Mouse (Mus musculus): ENCODE measurements at regions not wholly inside any gene's neighbourhood (a gene's known extent, or its start where the extent isn't known, plus 50 kb on each side); places are given as distances from the start of the nearest gene placed in this dataset.

DNA sequence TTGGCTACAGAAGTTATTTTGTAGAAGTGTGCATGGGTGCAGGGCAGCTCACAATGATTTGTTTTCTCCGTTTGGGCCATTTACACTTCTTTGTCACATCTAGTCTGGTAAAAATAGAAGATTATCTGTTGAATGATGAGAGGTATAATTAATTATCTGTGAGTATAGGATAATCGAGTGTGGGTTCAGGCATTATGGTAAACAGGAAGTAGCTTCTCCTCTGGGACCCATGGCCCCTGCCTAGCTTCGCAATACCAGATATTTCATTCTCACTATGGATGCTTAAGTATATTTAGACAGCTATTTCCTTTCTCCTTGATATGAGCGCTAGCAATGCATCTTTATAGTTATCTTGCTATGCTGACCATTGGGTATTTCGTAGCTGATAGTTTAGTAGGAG is 1373.7 kb upstream of the Pcdh20 start:
- Histone ChIP-seq H3K4me1 (replicated peaks; ENCODE audit: control insufficient read depth, insufficient read depth, low read length) (no peaks in the 10 kb centered on the region), H3K4me2 (replicated peaks; ENCODE audit: low read depth) (no peak overlapping the region), H3K36me3 (ENCODE audit: control insufficient read depth, insufficient read depth) (no peaks in the 10 kb centered on the region), H3K4me3 (ENCODE audit: low read depth, low read length) (no peak overlapping the region), H3K27ac (ENCODE audit: low read depth, low read length) (no peak overlapping the region), H3K9me3 (ENCODE audit: control insufficient read depth) (no peaks in the 10 kb centered on the region), H3K27me3 (replicated peaks; ENCODE audit: control insufficient read depth, insufficient read depth, low read length) (no peaks in the 10 kb centered on the region), H3K9ac (ENCODE audit: low read depth, low read length) (no peak overlapping the region)
- ATAC-seq: no peak
- 68% methylated on average over 5 of the region's 5 CpGs for WGBS
- TF ChIP-seq CTCF (IDR thresholded peaks at IDR 0.05; ENCODE audit: low read depth): no peak

DNA sequence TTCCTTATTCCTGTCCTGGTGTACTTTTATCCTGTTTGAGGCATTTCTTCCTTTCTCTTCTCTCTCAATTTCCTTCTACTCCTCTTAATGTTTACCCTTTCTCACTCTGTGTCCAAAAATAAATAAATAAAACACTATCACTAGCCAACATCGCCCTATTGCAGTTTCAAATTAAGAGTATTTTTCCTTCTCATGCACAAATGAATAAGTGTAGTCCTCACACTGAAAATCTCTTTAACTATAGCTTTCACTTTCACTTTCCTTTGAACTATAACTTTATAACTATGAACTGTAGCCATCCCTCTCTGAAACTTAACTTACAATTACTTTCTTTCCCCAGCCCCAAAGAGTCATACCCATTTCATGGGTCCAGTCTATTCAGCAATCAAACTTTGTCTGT is 1355.5 kb upstream of the Pcdh20 start:
- Histone ChIP-seq H3K9ac (ENCODE audit: low read depth, low read length) (no peak overlapping the region), H3K36me3 (ENCODE audit: control insufficient read depth, insufficient read depth) (no peaks in the 10 kb centered on the region), H3K4me1 (replicated peaks; ENCODE audit: control insufficient read depth, insufficient read depth, low read length) (no peaks in the 10 kb centered on the region), H3K9me3 (ENCODE audit: control insufficient read depth) (no peaks in the 10 kb centered on the region), H3K27ac (ENCODE audit: low read depth, low read length) (no peak overlapping the region), H3K27me3 (replicated peaks; ENCODE audit: control insufficient read depth, insufficient read depth, low read length) (no peaks in the 10 kb centered on the region), H3K4me3 (ENCODE audit: low read depth, low read length) (no peak overlapping the region), H3K4me2 (replicated peaks; ENCODE audit: low read depth) (peak overlapping the region; percentile 14; the same call in 1 of the 2 replicates)
- ATAC-seq: no peak
- no peak for TF ChIP-seq CTCF (IDR thresholded peaks at IDR 0.05; ENCODE audit: low read depth)
- WGBS: 38% methylated on average over 1 of the region's 1 CpGs

DNA sequence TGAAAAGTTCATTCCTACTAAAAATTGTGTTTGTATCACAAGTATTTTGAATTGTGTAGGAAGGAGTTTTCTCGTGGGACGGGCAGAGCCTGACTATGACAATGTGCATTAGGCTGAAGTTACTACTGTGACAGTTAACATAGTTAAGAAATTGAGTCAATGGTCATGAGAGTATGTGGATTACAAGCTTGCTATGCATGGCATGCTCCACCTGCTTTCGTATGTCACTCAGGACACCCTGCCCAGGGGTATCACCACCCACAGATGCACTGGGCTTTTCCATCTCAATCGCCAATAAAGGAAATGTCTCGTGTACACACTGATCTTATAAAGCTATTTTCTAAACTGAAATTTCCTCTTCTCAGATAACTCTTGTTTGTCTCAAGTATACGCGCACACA is 1354.8 kb upstream of the Pcdh20 start:
- TF ChIP-seq CTCF (IDR thresholded peaks at IDR 0.05; ENCODE audit: low read depth): no peak
- Histone ChIP-seq H3K9me3 (ENCODE audit: control insufficient read depth) (no peaks in the 10 kb centered on the region), H3K4me3 (ENCODE audit: low read depth, low read length) (no peak overlapping the region), H3K9ac (ENCODE audit: low read depth, low read length) (no peak overlapping the region), H3K36me3 (ENCODE audit: control insufficient read depth, insufficient read depth) (no peaks in the 10 kb centered on the region), H3K4me1 (replicated peaks; ENCODE audit: control insufficient read depth, insufficient read depth, low read length) (no peaks in the 10 kb centered on the region), H3K27me3 (replicated peaks; ENCODE audit: control insufficient read depth, insufficient read depth, low read length) (no peaks in the 10 kb centered on the region), H3K27ac (ENCODE audit: low read depth, low read length) (no peak overlapping the region), H3K4me2 (replicated peaks; ENCODE audit: low read depth) (no peak overlapping the region)
- no peak for ATAC-seq
- WGBS: 85% methylated on average over 7 of the region's 7 CpGs

GRCm38 (mm10) chr14:89823436-89823835 is 1352.2 kb upstream of the Pcdh20 start:
- no peaks in the 10 kb centered on the region for H3K36me3 ChIP-seq (ENCODE audit: control insufficient read depth, insufficient read depth)
- 46% methylated on average over 4 of the region's 4 CpGs for WGBS
- ATAC-seq: no peak

DNA sequence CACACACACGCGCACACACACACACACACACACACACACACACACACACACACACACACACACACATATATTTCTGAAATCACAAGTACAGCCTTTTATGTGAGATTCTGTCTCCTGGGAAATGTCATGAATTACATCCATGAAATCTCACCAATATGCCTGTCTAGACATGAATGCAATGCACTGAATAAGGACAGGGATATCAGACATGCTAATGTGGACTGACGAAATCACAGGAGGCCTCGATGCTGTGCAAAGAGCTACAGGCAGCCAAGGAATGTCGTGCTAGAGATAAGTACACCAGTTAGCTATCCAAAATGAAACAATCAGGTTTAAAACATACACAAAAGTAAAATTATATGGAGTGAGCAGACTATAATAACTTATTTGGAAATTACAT is 1351.0 kb upstream of the Pcdh20 start:
- Histone ChIP-seq H3K4me2 (replicated peaks; ENCODE audit: low read depth) (no peak overlapping the region), H3K4me3 (ENCODE audit: low read depth, low read length) (no peak overlapping the region), H3K9ac (ENCODE audit: low read depth, low read length) (no peak overlapping the region), H3K4me1 (replicated peaks; ENCODE audit: control insufficient read depth, insufficient read depth, low read length) (no peaks in the 10 kb centered on the region), H3K27ac (ENCODE audit: low read depth, low read length) (no peak overlapping the region), H3K9me3 (ENCODE audit: control insufficient read depth) (no peaks in the 10 kb centered on the region), H3K36me3 (ENCODE audit: control insufficient read depth, insufficient read depth) (no peaks in the 10 kb centered on the region), H3K27me3 (replicated peaks; ENCODE audit: control insufficient read depth, insufficient read depth, low read length) (no peaks in the 10 kb centered on the region)
- 68% methylated on average over 5 of the region's 5 CpGs for WGBS
- no peak for TF ChIP-seq CTCF (IDR thresholded peaks at IDR 0.05; ENCODE audit: low read depth)
- ATAC-seq: no peak

More at GRCm38 (mm10) chr14:89823436-89823835, 1352.2 kb upstream of the Pcdh20 start:
- Histone ChIP-seq H3K4me1 (replicated peaks; ENCODE audit: control insufficient read depth, insufficient read depth, low read length) (no peaks in the 10 kb centered on the region), H3K4me3 (ENCODE audit: low read depth, low read length) (no peak overlapping the region), H3K27ac (ENCODE audit: low read depth, low read length) (no peak overlapping the region), H3K9ac (ENCODE audit: low read depth, low read length) (no peak overlapping the region), H3K27me3 (replicated peaks; ENCODE audit: control insufficient read depth, insufficient read depth, low read length) (no peaks in the 10 kb centered on the region), H3K4me2 (replicated peaks; ENCODE audit: low read depth) (no peak overlapping the region), H3K9me3 (ENCODE audit: control insufficient read depth) (no peaks in the 10 kb centered on the region)
- TF ChIP-seq CTCF (IDR thresholded peaks at IDR 0.05; ENCODE audit: low read depth): no peak

DNA sequence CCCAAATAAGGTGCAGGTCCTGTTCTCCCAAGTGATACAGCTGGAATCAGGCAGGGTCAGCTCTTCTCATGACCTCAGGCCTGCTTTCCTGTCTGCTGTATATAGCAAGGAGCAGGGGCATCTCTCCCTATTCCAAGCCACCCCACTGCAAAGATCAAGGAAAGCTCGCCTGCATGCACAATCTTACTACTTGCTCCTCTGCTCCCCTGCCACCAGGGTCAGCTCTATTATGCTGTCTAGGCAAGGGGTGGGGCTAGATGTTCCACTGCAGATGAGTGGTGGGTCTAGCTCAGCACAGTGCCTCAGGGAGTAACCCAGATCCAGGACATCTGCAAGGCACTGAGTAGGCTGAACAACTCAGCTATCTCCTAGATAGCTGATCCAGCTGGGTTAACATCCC is 1335.6 kb upstream of the Pcdh20 start:
- no peaks in the 10 kb centered on the region for H3K4me1 ChIP-seq (replicated peaks; ENCODE audit: control insufficient read depth, insufficient read depth, low read length)
- no peak for ATAC-seq
- no peak for TF ChIP-seq CTCF (IDR thresholded peaks at IDR 0.05; ENCODE audit: low read depth)

GRCm38 (mm10) chr14:89804677-89805234 is 1333.6 kb upstream of the Pcdh20 start:
- 80% methylated on average over 2 of the region's 2 CpGs for WGBS
- H3K27ac ChIP-seq (ENCODE audit: low read depth, low read length): no peak overlapping the region
- no peak overlapping the region for H3K4me2 ChIP-seq (replicated peaks; ENCODE audit: low read depth)
- no peaks in the 10 kb centered on the region for H3K36me3 ChIP-seq (ENCODE audit: control insufficient read depth, insufficient read depth)
- ATAC-seq: no peak
- no peaks in the 10 kb centered on the region for H3K9me3 ChIP-seq (ENCODE audit: control insufficient read depth)
- no peak for TF ChIP-seq CTCF (IDR thresholded peaks at IDR 0.05; ENCODE audit: low read depth)
- no peaks in the 10 kb centered on the region for H3K4me1 ChIP-seq (replicated peaks; ENCODE audit: control insufficient read depth, insufficient read depth, low read length)
- H3K27me3 ChIP-seq (replicated peaks; ENCODE audit: control insufficient read depth, insufficient read depth, low read length): no peaks in the 10 kb centered on the region
- H3K9ac ChIP-seq (ENCODE audit: low read depth, low read length): no peak overlapping the region
- H3K4me3 ChIP-seq (ENCODE audit: low read depth, low read length): no peak overlapping the region

More for the DNA sequence above, 1335.6 kb upstream of the Pcdh20 start:
- no peak overlapping the region for H3K4me2 ChIP-seq (replicated peaks; ENCODE audit: low read depth)
- H3K4me3 ChIP-seq (ENCODE audit: low read depth, low read length): no peak overlapping the region
- no peak overlapping the region for H3K27ac ChIP-seq (ENCODE audit: low read depth, low read length)
- H3K9me3 ChIP-seq (ENCODE audit: control insufficient read depth): no peaks in the 10 kb centered on the region
- no peak overlapping the region for H3K9ac ChIP-seq (ENCODE audit: low read depth, low read length)
- no peaks in the 10 kb centered on the region for H3K36me3 ChIP-seq (ENCODE audit: control insufficient read depth, insufficient read depth)
- WGBS: 79% methylated on average over 1 of the region's 1 CpGs
- H3K27me3 ChIP-seq (replicated peaks; ENCODE audit: control insufficient read depth, insufficient read depth, low read length): no peaks in the 10 kb centered on the region
